ENCODE assay signal across 18 mouse cellular contexts in the genomic region with DNA sequence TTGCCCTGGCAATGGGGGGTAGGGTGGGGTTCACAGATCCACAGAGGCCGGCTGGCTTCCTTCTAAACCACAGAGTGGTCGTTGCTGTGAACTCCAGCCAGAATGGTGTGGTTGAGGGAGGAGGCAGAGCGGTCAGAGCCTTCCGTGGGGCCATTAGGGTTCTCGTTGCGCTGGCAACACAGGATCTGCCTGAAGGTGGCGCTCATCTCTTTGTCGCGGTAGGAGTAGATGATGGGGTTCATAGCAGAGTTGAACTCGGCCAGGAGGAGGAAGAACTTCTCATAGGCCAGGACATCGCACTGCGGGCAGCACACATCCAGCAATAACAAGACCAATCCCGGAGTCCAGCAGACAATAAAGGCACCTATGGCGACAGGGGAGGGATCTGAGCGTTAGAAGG.
DNase-seq lines count a peak whose midpoint lies in the region; ATAC-seq and TF ChIP-seq lines count a peak whose summit lies in the region.
"Had no signal": no experiment of that assay in that cellular context is flagged by ENCODE, and none has a peak within 500 bp of the region (broad histone marks: within the 10 kb centered on the region; RNA-seq: fewer than 3 reads in every experiment).

No protein-coding gene starts in this region.

- no peaks in the 10 kb centered on the region for H3K79me2 ChIP-seq in liver, adult 2 months (ENCODE audit: control insufficient read depth, insufficient read depth, low read length)

- no peak overlapping the region for H3K4me3 ChIP-seq in liver, adult 2 months (ENCODE audit: insufficient read depth, low read depth, low read length)
- H3K4me3 ChIP-seq in liver, embryonic 12.5 days, result no peak overlapping the region
- no peak overlapping the region for H3K4me3 ChIP-seq in hindbrain, embryonic 14.5 days (replicated peaks; ENCODE audit: low read length)
- H3K4me3 ChIP-seq: embryonic facial prominence, embryonic 15.5 days; heart, embryonic 10.5 days; kidney, embryonic 15.5 days; megakaryocyte, embryonic 14.5 days; neural tube, embryonic 12.5 days had no signal

- ATAC-seq in liver, embryonic 12.5 days, result no peak
- peak; percentile 30; the same call in 1 of the 2 replicates for ATAC-seq in granulocyte monocyte progenitor cell, adult 5-6 weeks (replicated peaks; ENCODE audit: poor library complexity, severe bottlenecking)
- ATAC-seq in hindbrain, embryonic 14.5 days (ENCODE audit: low FRiP score), result no peak
- ATAC-seq: activated CD4-positive, CD25-positive, alpha-beta regulatory T cell, adult 4 months had no signal

- no peaks in the 10 kb centered on the region for H3K9me3 ChIP-seq in liver, embryonic 12.5 days (replicated peaks)
- H3K9me3 ChIP-seq in hindbrain, embryonic 14.5 days (ENCODE audit: control insufficient read depth, low read length), result no peaks in the 10 kb centered on the region
- H3K9me3 ChIP-seq: embryonic facial prominence, embryonic 15.5 days; heart, embryonic 10.5 days; kidney, embryonic 15.5 days; megakaryocyte, embryonic 14.5 days; neural tube, embryonic 12.5 days had no signal

- H3K9ac ChIP-seq in liver, adult 2 months (ENCODE audit: low read depth, low read length), result no peak overlapping the region
- H3K9ac ChIP-seq in liver, embryonic 12.5 days, result no peak overlapping the region
- H3K9ac ChIP-seq in hindbrain, embryonic 14.5 days, result no peak overlapping the region
- H3K9ac ChIP-seq: embryonic facial prominence, embryonic 15.5 days; kidney, embryonic 15.5 days; neural tube, embryonic 12.5 days had no signal

- DNase-seq in adrenal gland, adult 2 months, result peak; percentile 24
- DNase-seq in adrenal gland, postnatal 4 days (ENCODE audit: low spot score in 2 of 2), result no peak
- DNase-seq in liver, adult 2 months (ENCODE audit: extremely low read depth, low read depth, low spot score), result no peak
- peak; percentile 62 for DNase-seq in ES-CJ7 (ENCODE audit: low read depth, low spot score)
- DNase-seq in layer of hippocampus, adult 9-11 months, result no peak
- no peak for DNase-seq in hindbrain, embryonic 14.5 days (ENCODE audit: low spot score)
- DNase-seq: cerebellum, adult 9-11 months; heart, postnatal 36 days; lung, postnatal 10 days; right cerebral cortex, postnatal 4 days had no signal

- TF ChIP-seq CTCF in liver, adult 2 months (IDR thresholded peaks at IDR 0.05; ENCODE audit: low read depth, low read length), result 0 out of 2 replicates have a peak, but pooled peaks have one; percentile 30

- TF ChIP-seq POLR2A in liver, adult 2 months (IDR thresholded peaks at IDR 0.05; ENCODE audit: extremely low read depth, insufficient read depth, low read length), result no peak

- H3K36me3 ChIP-seq in liver, adult 2 months (ENCODE audit: control insufficient read depth, insufficient read depth, low read length), result no peaks in the 10 kb centered on the region
- no peaks in the 10 kb centered on the region for H3K36me3 ChIP-seq in liver, embryonic 12.5 days
- H3K36me3 ChIP-seq in hindbrain, embryonic 14.5 days (replicated peaks; ENCODE audit: control insufficient read depth, insufficient read depth), result no peaks in the 10 kb centered on the region
- H3K36me3 ChIP-seq: neural tube, embryonic 12.5 days had no signal

- H3K27me3 ChIP-seq in liver, adult 2 months (ENCODE audit: control insufficient read depth, insufficient read depth, low read length), result no peaks in the 10 kb centered on the region
- no peaks in the 10 kb centered on the region for H3K27me3 ChIP-seq in liver, embryonic 12.5 days (replicated peaks)
- no peaks in the 10 kb centered on the region for H3K27me3 ChIP-seq in hindbrain, embryonic 14.5 days (ENCODE audit: control insufficient read depth, insufficient read depth, low read length)
- H3K27me3 ChIP-seq: embryonic facial prominence, embryonic 15.5 days; kidney, embryonic 15.5 days; megakaryocyte, embryonic 14.5 days; neural tube, embryonic 12.5 days had no signal

- 87% methylated on average over 15 of the region's 15 CpGs for WGBS in liver, adult 2 months
- WGBS in liver, embryonic 12.5 days (ENCODE audit: insufficient replicate concordance), result 71% methylated on average over 15 of the region's 15 CpGs
- 87% methylated on average over 15 of the region's 15 CpGs for WGBS in hindbrain, embryonic 14.5 days

- H3K27ac ChIP-seq in liver, adult 2 months (replicated peaks; ENCODE audit: insufficient read depth, low read depth, low read length), result no peak overlapping the region
- no peak overlapping the region for H3K27ac ChIP-seq in liver, embryonic 12.5 days
- H3K27ac ChIP-seq in hindbrain, embryonic 14.5 days, result no peak overlapping the region
- H3K27ac ChIP-seq: embryonic facial prominence, embryonic 15.5 days; heart, embryonic 10.5 days; kidney, embryonic 15.5 days; neural tube, embryonic 12.5 days had no signal

- no peaks in the 10 kb centered on the region; the same call in 1 of the 2 replicates for H3K4me1 ChIP-seq in liver, adult 2 months (ENCODE audit: control insufficient read depth, insufficient read depth, low read length)
- no peaks in the 10 kb centered on the region for H3K4me1 ChIP-seq in liver, embryonic 12.5 days
- no peaks in the 10 kb centered on the region for H3K4me1 ChIP-seq in hindbrain, embryonic 14.5 days (replicated peaks; ENCODE audit: control insufficient read depth, insufficient read depth, low read length)
- H3K4me1 ChIP-seq: heart, embryonic 10.5 days; neural tube, embryonic 12.5 days had no signal

- H3K4me2 ChIP-seq in liver, embryonic 12.5 days, result no peak overlapping the region
- no peak overlapping the region for H3K4me2 ChIP-seq in hindbrain, embryonic 14.5 days (replicated peaks)
- H3K4me2 ChIP-seq: embryonic facial prominence, embryonic 15.5 days; kidney, embryonic 15.5 days; neural tube, embryonic 12.5 days had no signal

Comparison
In these comparisons a context has a peak if more than half of its experiments do, and no peak if none do; other contexts are left out.
1. DNase-seq: peak in adrenal gland, adult 2 months (single experiment) and ES-CJ7 (single experiment); none in adrenal gland, postnatal 4 days (0 of 2), liver, adult 2 months (single experiment), layer of hippocampus, adult 9-11 months (single experiment) and hindbrain, embryonic 14.5 days (single experiment).